Mouse (Mus musculus) induced T-regulatory cell, adult 2 months (primary cell): ENCODE measurements around the gene Hspa8.
"Not testable (repeated sequence)": the region's sequence is repeated elsewhere in the genome, so short reads cannot be mapped to it uniquely, and the experiment has no call there.

ENCODE experiments used
- DNase-seq: peaks from one replicate; pipeline ENCODE4 v3.0.0-alpha.2; 2012; ENCODE audit warnings: low read depth

Hspa8 gene

GRCm38 (mm10) chr9:40800675-40801612 is at the start of gene Hspa8:
Gene Hspa8, plus strand, starts transcription at chr9:40800984.
- peak; percentile 100 for DNase-seq

- no peak for DNase-seq
Measured at GRCm38 (mm10) chr9:40751749-40752148, 49.0 kb upstream of the Hspa8 start.

GRCm38 (mm10) chr9:40756401-40756800 is 44.4 kb upstream of the Hspa8 start:
- peak; percentile 87 for DNase-seq

- peak; percentile 57 for DNase-seq
Measured at GRCm38 (mm10) chr9:40757105-40757626, 43.6 kb upstream of the Hspa8 start.

GRCm38 (mm10) chr9:40757685-40758270 is 43.0 kb upstream of the Hspa8 start:
- peak; percentile 85 for DNase-seq

- no peak for DNase-seq
Measured at GRCm38 (mm10) chr9:40762354-40762753, 38.4 kb upstream of the Hspa8 start.

- no peak for DNase-seq
Measured at GRCm38 (mm10) chr9:40764887-40765580, 35.8 kb upstream of the Hspa8 start.

- peak; percentile 33 for DNase-seq
Measured at GRCm38 (mm10) chr9:40765581-40765940, 35.2 kb upstream of the Hspa8 start.

- DNase-seq, result no peak
Measured at GRCm38 (mm10) chr9:40766058-40766605, 34.7 kb upstream of the Hspa8 start.

GRCm38 (mm10) chr9:40767946-40768345 is 32.8 kb upstream of the Hspa8 start:
- DNase-seq, result no peak

GRCm38 (mm10) chr9:40772246-40772645 is 28.5 kb upstream of the Hspa8 start:
- no peak for DNase-seq

- DNase-seq, result not testable (repeated sequence)
Measured at GRCm38 (mm10) chr9:40773142-40773541, 27.6 kb upstream of the Hspa8 start.

GRCm38 (mm10) chr9:40773869-40774268 is 26.9 kb upstream of the Hspa8 start:
- no peak for DNase-seq

GRCm38 (mm10) chr9:40776044-40776443 is 24.7 kb upstream of the Hspa8 start:
- DNase-seq, result no peak

GRCm38 (mm10) chr9:40776459-40777248 is 24.1 kb upstream of the Hspa8 start:
- no peak for DNase-seq

GRCm38 (mm10) chr9:40780111-40780510 is 20.7 kb upstream of the Hspa8 start:
- no peak for DNase-seq

GRCm38 (mm10) chr9:40780892-40781725 is 19.7 kb upstream of the Hspa8 start:
- DNase-seq, result no peak

GRCm38 (mm10) chr9:40781726-40782581 is 18.8 kb upstream of the Hspa8 start:
- peak; percentile 61 for DNase-seq

- peak; percentile 44 for DNase-seq
Measured at GRCm38 (mm10) chr9:40783641-40784373, 17.0 kb upstream of the Hspa8 start.
